Mouse (Mus musculus) neural tube, embryonic 11.5 days (tissue): ENCODE data around the gene Vps45. TPM values are rescaled to one million over a fixed set of nuclear protein-coding genes. Genes with fewer than 3 reads are reported as not detected.
A peak's percentile ranks its signal among the peaks of the same experiment; 100 is the strongest.

ENCODE experiments used
- ATAC-seq: fragments of 200-750 bp; cut with Nextera tagmentation; 2 replicates; pipeline ENCODE4 v1.8.0; 2017; ENCODE audit warnings: moderate number of reproducible peaks, mild to moderate bottlenecking, moderate TSS enrichment, moderate library complexity; ENCODE audit not compliant: insufficient read depth, low FRiP score, low TSS enrichment
- DNase-seq: peaks from one replicate; pipeline ENCODE4 v3.0.0-alpha.2; 2015; ENCODE audit warnings: low spot score
- H3K27ac ChIP-seq: fragments of 300-500 bp; sonication (generic); 2 replicates; pipeline ENCODE4 v1.5.1; 2014; ENCODE audit warnings: low read depth, mild to moderate bottlenecking, low read length
- H3K27me3 ChIP-seq: fragments of 300-500 bp; sonication (generic); 2 replicates; pipeline ENCODE4 v1.6.1; 2014; ENCODE audit warnings: mild to moderate bottlenecking, low read length, mixed read lengths; ENCODE audit not compliant: control insufficient read depth, insufficient read depth
- H3K36me3 ChIP-seq: fragments of 300-500 bp; sonication (generic); 2 replicates; pipeline ENCODE4 v1.6.1; 2014; ENCODE audit warnings: mild to moderate bottlenecking, low read length, moderate library complexity, mixed read lengths; ENCODE audit not compliant: control insufficient read depth, insufficient read depth
- H3K4me1 ChIP-seq: fragments of 300-500 bp; sonication (generic); 2 replicates; pipeline ENCODE4 v1.6.1; 2014; ENCODE audit warnings: low read length, mixed read lengths; ENCODE audit not compliant: control insufficient read depth, insufficient read depth
- H3K4me2 ChIP-seq: fragments of 300-500 bp; sonication (generic); 2 replicates; pipeline ENCODE4 v1.6.1; 2014; ENCODE audit warnings: low read depth, mild to moderate bottlenecking, moderate library complexity
- H3K4me3 ChIP-seq: fragments of 300-500 bp; sonication (generic); 2 replicates; pipeline ENCODE4 v1.5.1; 2014; ENCODE audit warnings: low read depth, low read length
- H3K9ac ChIP-seq: fragments of 300-500 bp; sonication (generic); 2 replicates; pipeline ENCODE4 v1.6.1; 2014; ENCODE audit warnings: mild to moderate bottlenecking, low read length
- H3K9me3 ChIP-seq: fragments of 300-500 bp; sonication (generic); 2 replicates; pipeline ENCODE4 v1.6.1; 2016; ENCODE audit warnings: low read length; ENCODE audit not compliant: control insufficient read depth
- WGBS: fragments of 180-500 bp; shearing (Covaris S2); extraction: QIAGEN DNeasy Blood & Tissue Kit; methylation state at CpG from one replicate; pipeline ENCODE4 v1.1.7; 2014; 5-methylcytosine and 5-hydroxymethylcytosine counted together
- polyA plus RNA-seq: library from polyadenylated mRNA; unstranded; fragments of >200 nt; fragmentation: Nextera tagmentation; extraction: Ambion mirVana; gene quantifications from 2 replicates; pipeline ENCODE4 v1.2.1, GENCODE M21; 2014

Vps45 gene
- polyA plus RNA-seq, 1 experiment from 2014 or later: 31.0 TPM

DNA sequence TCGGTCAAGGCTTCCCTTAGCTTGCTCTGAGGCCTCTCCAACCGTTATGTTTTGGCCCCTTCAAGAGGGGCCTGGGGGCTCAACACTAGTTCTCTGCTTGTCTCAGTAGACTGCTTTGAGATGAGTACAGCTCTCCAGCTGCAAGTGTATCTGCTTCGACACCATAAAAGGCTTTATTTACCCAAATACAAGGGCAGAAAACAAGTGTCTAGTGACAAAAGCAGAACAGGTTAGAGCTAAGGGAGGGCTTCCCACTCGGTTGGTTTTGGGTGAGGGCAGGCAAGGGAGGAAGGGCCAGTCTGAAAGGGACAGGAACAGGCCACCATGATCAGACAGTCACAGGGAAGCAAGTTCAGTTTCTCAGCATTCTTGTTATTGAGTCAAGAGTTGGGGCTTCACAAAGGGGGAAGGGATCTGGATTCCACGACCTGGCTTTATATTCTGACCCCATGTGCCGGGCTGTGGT, 63.9 kb downstream of the Vps45 start:
- H3K9ac ChIP-seq: peak overlapping the region; percentile 99
- DNase-seq: peak; percentile 30
- H3K36me3 ChIP-seq: peaks cover 11% of the 10 kb centered on the region
- no peaks in the 10 kb centered on the region for H3K27me3 ChIP-seq
- no peak for ATAC-seq
- 15% methylated on average over 6 of the region's 6 CpGs for WGBS
- H3K4me1 ChIP-seq: peaks cover 21% of the 10 kb centered on the region
- peak overlapping the region; percentile 86 for H3K4me3 ChIP-seq
- peak overlapping the region; percentile 99 for H3K27ac ChIP-seq
- H3K9me3 ChIP-seq: no peaks in the 10 kb centered on the region
- peak overlapping the region; percentile 73 for H3K4me2 ChIP-seq

DNA sequence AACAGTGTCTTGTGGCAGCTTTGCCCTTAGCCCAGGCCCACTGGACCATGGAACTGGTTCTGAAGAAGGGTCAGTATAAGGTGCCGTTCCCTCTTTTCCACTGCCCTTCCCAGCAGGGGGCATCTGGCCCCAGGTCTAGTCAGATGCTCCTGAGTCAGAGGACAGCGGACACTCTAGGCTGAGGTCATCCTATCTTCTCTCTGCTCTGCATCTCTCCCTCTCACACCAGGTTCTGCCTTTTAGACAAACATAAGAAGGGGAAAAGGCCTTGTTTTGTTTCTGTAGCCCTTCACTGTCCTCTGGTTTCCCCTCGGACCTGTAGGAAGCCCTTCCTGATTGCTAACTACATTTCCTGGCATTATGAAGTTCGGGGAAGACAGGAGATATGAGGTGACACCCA, 64.4 kb downstream of the Vps45 start:
- Histone ChIP-seq H3K4me1 (peaks cover 21% of the 10 kb centered on the region), H3K27ac (0 out of 2 replicates have a peak overlapping the region, but pooled peaks have one; percentile 1), H3K4me2 (peak overlapping the region; percentile 73), H3K9me3 (no peaks in the 10 kb centered on the region), H3K4me3 (peak overlapping the region; percentile 86), H3K27me3 (no peaks in the 10 kb centered on the region), H3K9ac (peak overlapping the region; percentile 99), H3K36me3 (peaks cover 15% of the 10 kb centered on the region)
- no peak for DNase-seq
- WGBS: 43% methylated on average over 4 of the region's 4 CpGs
- no peak for ATAC-seq

- 60% methylated on average over 5 of the region's 5 CpGs for WGBS
- H3K9me3 ChIP-seq: no peaks in the 10 kb centered on the region
- DNase-seq: no peak
- H3K27ac ChIP-seq: no peak overlapping the region
- peak overlapping the region; percentile 73 for H3K4me2 ChIP-seq
- ATAC-seq: no peak
- H3K27me3 ChIP-seq: no peaks in the 10 kb centered on the region
- peaks cover 17% of the 10 kb centered on the region for H3K36me3 ChIP-seq
- H3K4me1 ChIP-seq: peaks cover 21% of the 10 kb centered on the region
- peak overlapping the region; percentile 86 for H3K4me3 ChIP-seq
- peak overlapping the region; percentile 99 for H3K9ac ChIP-seq
Measured at GRCm38 (mm10) chr3:95992990-95993603, 65.2 kb downstream of the Vps45 start.

GRCm38 (mm10) chr3:95990413-95990941, 67.8 kb downstream of the Vps45 start:
- Histone ChIP-seq H3K9ac (no peak overlapping the region), H3K4me3 (no peak overlapping the region), H3K9me3 (no peaks in the 10 kb centered on the region), H3K4me2 (no peak overlapping the region), H3K4me1 (peaks cover 26% of the 10 kb centered on the region), H3K36me3 (peaks cover 17% of the 10 kb centered on the region), H3K27me3 (no peaks in the 10 kb centered on the region), H3K27ac (no peak overlapping the region)
- DNase-seq: no peak
- no peak for ATAC-seq
- WGBS: 93% methylated on average over 12 of the region's 12 CpGs

- peaks cover 17% of the 10 kb centered on the region for H3K36me3 ChIP-seq
- no peak for ATAC-seq
- H3K4me1 ChIP-seq: peaks cover 29% of the 10 kb centered on the region
- 70% methylated on average over 10 of the region's 10 CpGs for WGBS
- H3K27ac ChIP-seq: no peak overlapping the region
- no peak overlapping the region for H3K4me2 ChIP-seq
- H3K9ac ChIP-seq: no peak overlapping the region
- DNase-seq: no peak
- no peaks in the 10 kb centered on the region for H3K27me3 ChIP-seq
- H3K4me3 ChIP-seq: no peak overlapping the region
- H3K9me3 ChIP-seq: no peaks in the 10 kb centered on the region
Measured at GRCm38 (mm10) chr3:95988969-95989368, 69.3 kb downstream of the Vps45 start.

- Histone ChIP-seq H3K9me3 (no peaks in the 10 kb centered on the region), H3K27ac (no peak overlapping the region), H3K9ac (no peak overlapping the region), H3K4me1 (peaks cover 22% of the 10 kb centered on the region), H3K4me2 (no peak overlapping the region), H3K36me3 (peaks cover 17% of the 10 kb centered on the region), H3K4me3 (no peak overlapping the region), H3K27me3 (no peaks in the 10 kb centered on the region)
- no peak for DNase-seq
- WGBS: 100% methylated on average over 1 of the region's 1 CpGs
- ATAC-seq: no peak
Measured at GRCm38 (mm10) chr3:95988138-95988537, 70.1 kb downstream of the Vps45 start.

DNA sequence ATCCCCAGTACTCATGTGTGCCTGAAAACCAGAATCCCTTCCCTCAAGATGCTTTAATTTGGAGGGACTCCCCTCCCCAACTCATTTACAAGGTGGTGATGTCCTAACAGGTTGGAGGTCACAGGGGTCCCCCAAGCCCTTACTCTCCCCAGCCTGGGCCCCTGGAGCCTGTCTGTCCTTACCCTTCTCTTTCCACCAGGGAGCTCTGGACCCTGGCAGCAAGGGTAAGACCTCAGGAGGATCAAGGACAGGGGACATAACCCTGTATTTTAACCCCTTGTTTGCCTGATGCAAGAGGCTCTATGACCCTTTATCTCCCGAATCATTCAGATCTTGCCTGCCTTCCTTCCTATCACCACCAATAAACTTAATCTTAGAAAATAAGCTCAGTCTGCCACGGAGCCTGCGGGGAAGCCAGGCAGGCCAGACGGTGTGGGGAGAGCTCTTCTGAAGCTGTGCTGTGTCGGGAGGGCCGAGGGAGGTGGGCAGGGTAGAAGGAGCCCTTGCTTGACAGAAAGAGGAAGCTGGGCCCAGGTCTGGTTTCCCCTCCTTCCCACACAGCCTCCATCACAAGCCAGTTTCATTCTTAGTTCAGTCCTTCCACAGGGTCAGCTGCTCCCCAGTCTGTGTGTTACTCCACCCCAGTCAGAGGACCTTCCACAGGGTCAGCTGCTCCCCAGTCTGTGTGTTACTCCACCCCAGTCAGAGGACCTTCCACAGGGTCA, 70.7 kb downstream of the Vps45 start:
- no peaks in the 10 kb centered on the region for H3K9me3 ChIP-seq
- WGBS: 79% methylated on average over 6 of the region's 6 CpGs
- no peak for DNase-seq
- no peaks in the 10 kb centered on the region for H3K27me3 ChIP-seq
- H3K4me2 ChIP-seq: no peak overlapping the region
- no peak overlapping the region for H3K4me3 ChIP-seq
- ATAC-seq: no peak
- no peak overlapping the region for H3K27ac ChIP-seq
- H3K4me1 ChIP-seq: peaks cover 19% of the 10 kb centered on the region
- peaks cover 17% of the 10 kb centered on the region for H3K36me3 ChIP-seq
- H3K9ac ChIP-seq: no peak overlapping the region

DNA sequence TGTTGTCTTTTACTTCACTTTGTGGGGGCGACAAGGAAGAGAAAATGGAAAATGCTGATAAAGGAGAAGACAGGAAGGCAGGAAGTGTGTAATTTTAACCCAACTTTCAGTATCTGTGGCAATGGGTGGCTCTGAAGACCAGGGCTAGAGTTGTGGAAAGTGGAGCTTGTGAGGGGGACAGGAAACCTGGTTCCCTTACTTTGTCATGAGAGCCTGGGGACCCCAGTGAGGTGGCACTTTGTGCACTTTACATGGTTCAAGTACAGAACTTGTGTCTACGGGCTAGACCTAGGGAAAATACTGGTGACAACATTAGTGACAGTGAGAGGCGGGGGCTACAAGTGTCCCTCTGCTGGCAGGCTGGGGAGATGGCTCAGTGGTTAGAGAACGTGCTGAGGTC, 71.3 kb downstream of the Vps45 start:
- ATAC-seq (no peak), DNase-seq (no peak)
- Histone ChIP-seq H3K27me3 (no peaks in the 10 kb centered on the region), H3K9ac (no peak overlapping the region), H3K4me2 (no peak overlapping the region), H3K4me3 (no peak overlapping the region), H3K27ac (peak overlapping the region; percentile 91; the same call in 1 of the 2 replicates), H3K9me3 (no peaks in the 10 kb centered on the region), H3K4me1 (peaks cover 19% of the 10 kb centered on the region), H3K36me3 (peaks cover 17% of the 10 kb centered on the region)
- WGBS: 78% methylated on average over 4 of the region's 4 CpGs
